Mouse (Mus musculus) kidney, postnatal 10 days (tissue): Measurements from ENCODE around the gene Cd160.
A peak's percentile ranks its signal among the peaks of the same experiment; 100 is the strongest.

Experiments used
- DNase-seq: peaks from one replicate; pipeline ENCODE4 v3.0.0; 2021; ENCODE audit warnings: mixed read lengths

Gene Cd160

GRCm38 (mm10) chr3:96828984-96829383 is at the start of gene Cd160, which contains the start of gene Pdzk1:
Cd160 (minus strand) TSS chr3:96829351.
Pdzk1 (plus strand) TSS chr3:96829284.
- no peak for DNase-seq

- DNase-seq, result peak; percentile 30
Observed at GRCm38 (mm10) chr3:96874808-96875571, 45.8 kb upstream of the Cd160 start.

- DNase-seq, result no peak
Observed at GRCm38 (mm10) chr3:96872501-96872900, 43.4 kb upstream of the Cd160 start.

GRCm38 (mm10) chr3:96871070-96871469 is 41.9 kb upstream of the Cd160 start:
- DNase-seq, result no peak

- no peak for DNase-seq
Observed at GRCm38 (mm10) chr3:96870270-96870669, 41.1 kb upstream of the Cd160 start.

DNA sequence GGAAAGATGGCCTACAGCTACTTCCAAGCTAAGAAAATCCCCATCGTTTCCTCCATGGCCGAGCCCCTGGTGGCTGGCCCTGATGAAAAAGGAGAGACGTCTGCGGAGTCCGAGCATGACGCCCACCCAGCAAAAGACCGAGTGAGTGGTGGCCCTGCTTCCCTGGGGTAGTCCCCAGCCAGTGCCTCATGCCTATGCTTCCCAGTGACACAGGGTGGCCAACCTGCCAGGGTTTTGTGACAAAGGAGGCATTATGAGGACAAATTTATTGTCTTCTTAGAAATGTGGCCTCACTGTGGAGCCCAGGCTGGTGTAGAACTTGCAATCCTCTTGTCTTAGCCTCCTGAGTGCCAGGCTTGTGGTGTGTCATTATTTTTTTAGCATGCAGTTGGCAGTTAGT is 39.9 kb upstream of the Cd160 start:
- no peak for DNase-seq

DNA sequence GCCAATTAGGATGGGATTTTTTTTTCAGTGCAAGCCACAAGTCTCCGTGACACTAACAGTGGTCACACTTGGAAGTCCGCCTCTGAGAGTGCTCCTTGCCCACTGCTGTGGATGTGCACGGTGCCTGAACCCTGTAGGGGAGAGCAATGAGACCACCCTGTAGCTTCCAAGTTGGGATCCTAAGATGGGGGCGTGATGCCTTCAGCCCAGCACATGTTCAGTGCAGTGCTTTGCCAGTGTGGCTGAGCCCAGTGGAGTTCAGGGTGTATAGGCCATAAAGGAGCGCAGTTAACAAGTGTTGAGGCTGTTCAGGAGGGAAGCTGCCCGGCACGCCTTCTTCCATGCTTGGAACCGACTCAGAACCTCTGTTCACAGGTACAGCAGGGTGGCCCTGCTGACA is 39.4 kb upstream of the Cd160 start:
- no peak for DNase-seq

DNA sequence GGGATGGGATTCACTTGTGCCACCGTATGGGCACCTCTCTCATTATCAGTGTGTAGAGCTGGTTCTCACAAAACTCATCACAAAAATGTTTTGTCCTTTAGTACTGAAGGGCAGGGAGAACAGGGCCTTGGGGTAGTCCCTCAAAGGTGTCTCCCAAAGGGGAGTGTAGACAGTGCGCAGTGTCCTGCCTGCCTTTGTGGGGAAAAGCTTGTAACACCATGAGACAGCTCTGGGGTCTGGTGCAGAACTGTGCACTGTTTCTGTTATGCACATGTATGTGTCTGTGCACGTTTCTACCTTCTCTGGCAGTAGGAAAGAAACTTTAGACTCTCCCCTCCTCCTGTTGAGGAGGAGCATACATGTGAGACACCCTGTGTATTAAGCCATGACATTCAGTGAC is 38.7 kb upstream of the Cd160 start:
- no peak for DNase-seq

GRCm38 (mm10) chr3:96860498-96860897 is 31.3 kb upstream of the Cd160 start:
- DNase-seq, result no peak

GRCm38 (mm10) chr3:96855833-96856232 is 26.7 kb upstream of the Cd160 start:
- no peak for DNase-seq

- DNase-seq, result no peak
Observed at GRCm38 (mm10) chr3:96854376-96854775, 25.2 kb upstream of the Cd160 start.

- no peak for DNase-seq
Observed at GRCm38 (mm10) chr3:96852561-96852960, 23.4 kb upstream of the Cd160 start.

DNA sequence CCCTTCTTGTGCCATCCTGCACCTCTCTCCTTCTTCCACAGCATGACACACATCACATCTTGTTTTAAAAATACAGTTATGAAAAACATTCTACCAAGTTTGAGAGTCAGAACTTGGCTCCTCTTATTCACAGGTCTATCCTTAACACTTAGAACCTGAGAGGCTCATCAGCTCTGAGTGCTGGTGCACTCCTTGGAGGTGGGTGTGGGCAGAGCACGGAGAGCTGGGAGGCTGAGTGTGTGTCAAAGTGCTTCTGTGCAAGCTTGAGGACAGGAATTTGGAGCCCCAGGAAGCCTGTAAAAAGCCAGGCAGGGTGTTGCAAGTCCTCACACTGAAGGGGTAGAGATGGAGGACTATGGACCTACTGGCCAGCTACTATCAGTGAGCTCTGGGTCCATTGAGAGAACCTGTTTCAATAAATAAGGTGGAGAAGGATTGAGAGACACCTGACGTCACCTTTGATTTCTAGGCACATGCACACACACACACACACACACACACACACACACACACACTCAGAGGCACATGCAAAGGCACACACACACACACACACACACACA is 20.1 kb upstream of the Cd160 start:
- DNase-seq, result no peak

DNA sequence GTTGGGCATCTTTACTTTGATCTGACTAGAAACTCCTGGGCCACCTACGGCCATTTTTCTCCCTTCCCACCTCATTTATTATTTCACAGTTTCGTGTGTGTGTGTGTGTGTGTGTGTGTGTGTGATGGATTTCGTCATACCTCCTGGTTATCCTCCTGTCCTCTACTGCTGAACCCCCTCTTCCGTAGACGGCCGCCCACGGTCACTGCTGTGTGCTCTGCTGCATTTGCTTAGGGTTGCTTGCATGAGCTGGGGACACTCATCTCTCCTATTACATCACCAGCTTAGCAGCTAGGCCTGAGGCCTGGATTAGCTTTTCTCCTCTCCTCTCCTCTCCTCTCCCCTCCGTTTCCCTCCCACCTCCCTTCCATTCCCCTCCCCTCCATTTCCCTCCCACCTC is 19.3 kb upstream of the Cd160 start:
- no peak for DNase-seq

DNA sequence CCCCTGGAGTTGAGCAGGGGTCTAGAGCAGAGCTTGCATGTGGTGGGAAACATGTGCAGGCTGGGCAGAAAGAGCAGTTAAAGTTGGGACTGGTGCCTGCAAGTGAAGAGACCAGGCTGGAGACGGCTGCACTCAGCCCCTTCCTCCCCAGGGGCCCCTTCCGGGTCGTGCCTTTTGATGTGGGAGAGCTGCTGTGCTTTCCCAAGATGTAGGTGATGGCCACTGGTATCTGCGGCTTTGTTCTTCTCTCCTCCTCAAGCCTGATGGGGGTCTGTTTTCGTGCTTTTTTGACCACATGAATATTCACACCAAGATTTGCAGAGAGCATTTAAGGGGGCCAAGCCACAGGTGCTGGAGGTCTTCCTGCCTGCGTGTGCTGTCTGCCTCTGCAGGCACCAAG is 18.5 kb upstream of the Cd160 start:
- no peak for DNase-seq

- DNase-seq, result no peak
Observed at GRCm38 (mm10) chr3:96846985-96847384, 17.8 kb upstream of the Cd160 start.

- no peak for DNase-seq
Observed at GRCm38 (mm10) chr3:96845806-96846205, 16.7 kb upstream of the Cd160 start.

- DNase-seq, result no peak
Observed at GRCm38 (mm10) chr3:96845191-96845590, 16.0 kb upstream of the Cd160 start.

- DNase-seq, result no peak
Observed at GRCm38 (mm10) chr3:96838996-96839645, 10.0 kb upstream of the Cd160 start.

DNA sequence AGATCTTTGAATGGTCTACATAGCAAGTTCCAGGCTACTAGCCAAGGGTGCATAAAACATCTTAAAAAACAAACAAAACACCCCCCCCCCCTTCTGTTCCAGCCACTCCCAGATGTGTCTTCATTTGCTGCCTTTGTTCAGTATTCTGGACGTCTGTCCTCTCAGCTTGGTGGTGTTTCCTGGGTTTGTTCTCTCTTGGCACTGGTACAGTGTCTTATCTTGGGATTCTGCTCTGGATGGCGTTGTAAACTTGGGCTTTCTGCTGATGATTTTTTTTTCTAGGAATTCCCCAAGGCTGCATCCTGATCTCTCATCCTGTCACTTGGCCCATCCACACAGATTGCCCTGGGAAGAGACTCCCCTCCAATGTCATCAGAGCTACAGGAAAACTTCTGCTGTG is 7.3 kb upstream of the Cd160 start:
- DNase-seq, result no peak

DNA sequence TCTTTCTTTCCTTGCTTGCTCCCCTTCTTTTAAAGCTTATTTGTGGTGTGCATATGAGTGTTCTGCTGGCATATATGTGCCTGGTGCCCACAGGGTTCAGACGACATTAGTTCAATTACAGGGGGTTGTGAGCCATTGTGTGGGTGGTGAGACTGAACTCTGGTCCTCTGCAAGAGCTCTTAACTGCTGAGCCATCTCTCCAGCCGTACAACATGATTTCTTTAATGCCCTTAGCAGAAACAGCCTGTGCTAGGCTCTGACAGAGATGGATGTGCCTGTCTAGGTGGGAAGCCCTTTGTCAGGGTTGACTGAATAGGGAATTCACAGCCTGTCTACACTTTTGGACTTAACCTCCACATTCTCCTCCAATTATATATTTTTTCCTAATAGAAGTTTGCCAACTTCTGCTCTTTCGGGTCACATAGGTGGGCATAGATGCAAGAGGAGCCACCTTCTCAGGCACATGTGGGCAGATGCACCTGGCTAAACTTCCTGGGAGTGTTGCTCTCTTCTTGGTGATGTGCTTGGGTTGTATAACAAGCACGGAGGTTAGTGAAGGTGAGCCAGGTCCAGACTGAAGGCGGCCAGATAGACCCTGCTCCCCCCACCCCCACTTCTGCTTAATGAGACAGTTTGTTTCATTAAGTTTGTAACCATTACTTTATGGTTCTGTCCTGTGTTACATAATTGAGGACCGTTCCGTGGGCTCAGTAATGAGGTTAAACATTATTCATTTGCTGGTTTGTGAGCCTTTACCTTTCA is 5.6 kb upstream of the Cd160 start:
- peak; percentile 53 for DNase-seq

DNA sequence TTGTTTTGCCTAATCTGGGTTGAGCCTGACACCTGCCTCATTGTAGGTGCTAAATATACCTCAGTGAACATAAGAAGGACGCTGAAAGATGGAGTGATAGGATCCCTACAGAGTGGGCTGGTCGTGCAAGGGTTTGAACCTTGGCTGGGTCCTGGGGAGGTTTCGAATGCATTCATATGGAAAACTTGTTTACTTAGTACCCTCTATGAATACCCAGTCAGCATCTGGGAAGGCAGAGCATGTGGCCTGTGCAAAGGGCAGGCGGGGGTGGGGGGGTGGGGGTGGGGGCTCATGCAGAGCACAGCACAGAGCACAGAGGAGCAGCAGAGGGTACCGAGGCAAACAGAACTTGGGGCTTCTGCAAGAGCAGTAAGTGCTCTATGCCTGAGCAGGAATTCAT is 3.8 kb upstream of the Cd160 start:
- DNase-seq, result peak; percentile 53

GRCm38 (mm10) chr3:96829856-96830255 is 705 bp upstream of the Cd160 start:
- DNase-seq, result peak; percentile 61
